In the genomic region with DNA sequence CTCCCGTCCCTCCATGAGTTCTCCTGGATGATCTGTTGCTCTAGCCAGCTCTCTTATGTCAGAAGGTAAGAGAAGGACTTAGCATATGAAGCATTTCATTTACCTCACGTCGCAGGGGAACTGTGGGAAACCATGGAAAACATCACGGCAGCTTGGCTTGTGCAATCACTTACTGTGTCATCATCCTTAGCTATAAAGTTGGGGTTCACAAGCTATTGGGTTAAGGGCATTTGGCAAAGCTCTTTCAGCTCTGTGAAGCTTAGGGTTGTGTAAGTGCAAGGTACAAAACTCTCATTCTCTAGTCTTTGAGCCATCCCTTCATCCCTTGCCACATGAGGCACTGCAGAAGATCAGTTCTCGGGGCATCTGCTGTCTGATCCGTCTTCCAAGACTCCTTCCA, we compare ENCODE assay signal across 22 mouse cellular contexts.
DNase-seq lines count a peak whose midpoint lies in the region; ATAC-seq and TF ChIP-seq lines count a peak whose summit lies in the region.
"Had no signal": no experiment of that assay in that cellular context is flagged by ENCODE, and none has a peak within 500 bp of the region (broad histone marks: within the 10 kb centered on the region; RNA-seq: fewer than 3 reads in every experiment).

No protein-coding gene starts in this region.

- 92% methylated on average over 6 of the region's 6 CpGs for WGBS in cerebellum, adult 2 months
- 66% methylated on average over 6 of the region's 6 CpGs for WGBS in liver, adult 2 months
- WGBS in liver, postnatal 0 days (ENCODE audit: insufficient replicate concordance), result 74% methylated on average over 6 of the region's 6 CpGs

- no peak overlapping the region for H3K9ac ChIP-seq in liver, adult 2 months (ENCODE audit: low read depth, low read length)
- H3K9ac ChIP-seq in liver, postnatal 0 days (replicated peaks), result no peak overlapping the region

- H3K9me3 ChIP-seq in liver, postnatal 0 days (ENCODE audit: low read length), result no peaks in the 10 kb centered on the region
- H3K9me3 ChIP-seq: G1E had no signal

- intact Hi-C loops in left cerebral cortex, postnatal 14 days (cut with DNase I), result no loop called here

- ATAC-seq in liver, postnatal 0 days, result no peak
- ATAC-seq: activated CD4-positive, CD25-positive, alpha-beta regulatory T cell, adult 4 months; CD4-positive, CD25-positive, alpha-beta regulatory T cell, adult 4 months; Patski had no signal

- no peak for TF ChIP-seq POLR2A in cerebellum, adult 2 months (IDR thresholded peaks at IDR 0.05; ENCODE audit: borderline replicate concordance, insufficient read depth, low read length)
- no peak for TF ChIP-seq POLR2A in liver, adult 2 months (IDR thresholded peaks at IDR 0.05; ENCODE audit: extremely low read depth, insufficient read depth, low read length)

- no peaks in the 10 kb centered on the region for H3K36me3 ChIP-seq in liver, adult 2 months (ENCODE audit: control insufficient read depth, insufficient read depth, low read length)
- no peaks in the 10 kb centered on the region for H3K36me3 ChIP-seq in liver, postnatal 0 days (replicated peaks; ENCODE audit: insufficient read depth, low read length)
- H3K36me3 ChIP-seq: G1E had no signal

- H3K27ac ChIP-seq in cerebellum, adult 2 months (ENCODE audit: insufficient read depth, low read length), result 0 out of 2 replicates have a peak overlapping the region, but pooled peaks have one; percentile 13
- H3K27ac ChIP-seq in liver, adult 2 months (replicated peaks; ENCODE audit: insufficient read depth, low read depth, low read length), result no peak overlapping the region
- H3K27ac ChIP-seq in liver, postnatal 0 days (ENCODE audit: low read depth), result no peak overlapping the region

- no peaks in the 10 kb centered on the region for H3K27me3 ChIP-seq in cerebellum, adult 2 months (ENCODE audit: control insufficient read depth, insufficient read depth, low read length)
- H3K27me3 ChIP-seq in liver, adult 2 months (ENCODE audit: control insufficient read depth, insufficient read depth, low read length), result no peaks in the 10 kb centered on the region
- H3K27me3 ChIP-seq in liver, postnatal 0 days (ENCODE audit: insufficient read depth, low read length), result no peaks in the 10 kb centered on the region
- H3K27me3 ChIP-seq: CH12.LX, Patski had no signal

- no peak for TF ChIP-seq CTCF in cerebellum, adult 2 months (IDR thresholded peaks at IDR 0.05; ENCODE audit: borderline replicate concordance, insufficient read depth, low read depth, low read length)
- TF ChIP-seq CTCF in liver, adult 2 months (IDR thresholded peaks at IDR 0.05; ENCODE audit: low read depth, low read length), result no peak
- no peak for TF ChIP-seq CTCF in liver, postnatal 0 days (IDR thresholded peaks at IDR 0.05; ENCODE audit: low read depth)

- no peaks in the 10 kb centered on the region for H3K4me1 ChIP-seq in cerebellum, adult 2 months (ENCODE audit: control insufficient read depth, insufficient read depth, low read length)
- no peaks in the 10 kb centered on the region for H3K4me1 ChIP-seq in liver, adult 2 months (ENCODE audit: control insufficient read depth, insufficient read depth, low read length)
- H3K4me1 ChIP-seq in liver, postnatal 0 days (ENCODE audit: insufficient read depth), result no peaks in the 10 kb centered on the region

- no peak for TF ChIP-seq EP300 in liver, postnatal 0 days (IDR thresholded peaks at IDR 0.05; ENCODE audit: low read depth)

- H3K4me2 ChIP-seq in liver, postnatal 0 days (ENCODE audit: low read depth, low read length), result no peak overlapping the region

- no peak overlapping the region for H3K4me3 ChIP-seq in cerebellum, adult 2 months (replicated peaks; ENCODE audit: insufficient read depth, low read depth, low read length)
- no peak overlapping the region for H3K4me3 ChIP-seq in liver, adult 2 months (ENCODE audit: insufficient read depth, low read depth, low read length)
- no peak overlapping the region for H3K4me3 ChIP-seq in liver, postnatal 0 days (ENCODE audit: low read depth, low read length)

- no peaks in the 10 kb centered on the region for H3K79me2 ChIP-seq in liver, adult 2 months (ENCODE audit: control insufficient read depth, insufficient read depth, low read length)

- no peak for DNase-seq in cerebellum, adult 2 months
- DNase-seq in cerebellum, postnatal 25 days, result no peak
- peak; percentile 48 for DNase-seq in liver, adult 2 months (ENCODE audit: extremely low read depth, low read depth, low spot score)
- no peak for DNase-seq in liver, postnatal 0 days
- DNase-seq in fat pad, adult 2 months (ENCODE audit: extremely low read depth, low read depth, low spot score), result peak; percentile 63
- peak; percentile 51 for DNase-seq in gonadal fat pad, adult 2 months (ENCODE audit: low read depth)
- no peak for DNase-seq in left cerebral cortex, postnatal 14 days (ENCODE audit: low spot score in 2 of 2)
- no peak for DNase-seq in thymus, postnatal 4 days
- DNase-seq: adrenal gland, adult 2 months; adrenal gland, adult 8-10 months; adrenal gland, postnatal 10 days; adrenal gland, postnatal 14 days; adrenal gland, postnatal 25 days; adrenal gland, postnatal 36 days; B cell, adult 2 months; cerebellum, adult 11 months; cerebellum, adult 11-12 months had no signal

Comparison
In these comparisons a context has a peak if more than half of its experiments do, and no peak if none do; other contexts are left out.
1. DNase-seq: peak in liver, adult 2 months (single experiment), fat pad, adult 2 months (single experiment) and gonadal fat pad, adult 2 months (single experiment); none in cerebellum, adult 2 months (0 of 2), cerebellum, postnatal 25 days (0 of 2), liver, postnatal 0 days (single experiment), left cerebral cortex, postnatal 14 days (0 of 2) and thymus, postnatal 4 days (single experiment).